Mouse (Mus musculus): ENCODE data around the gene Ikbkg.
"Not testable (repeated sequence)": the region's sequence is repeated elsewhere in the genome, so short reads cannot be mapped to it uniquely, and the experiment has no call there.

Ikbkg gene

GRCm38 (mm10) chrX:74451157-74451912 lies 58.2 kb downstream of the Ikbkg start:
- no peak for DNase-seq (ENCODE audit: low read depth)

GRCm38 (mm10) chrX:74452773-74453172 lies 59.7 kb downstream of the Ikbkg start:
- DNase-seq (ENCODE audit: low read depth), result peak; percentile 62

GRCm38 (mm10) chrX:74481349-74481885 lies 88.3 kb downstream of the Ikbkg start, which contains the start of gene Gm6880:
Gene Gm6880, minus strand, starts transcription at chrX:74481399.
- not testable (repeated sequence) for DNase-seq (ENCODE audit: low read depth)

DNA sequence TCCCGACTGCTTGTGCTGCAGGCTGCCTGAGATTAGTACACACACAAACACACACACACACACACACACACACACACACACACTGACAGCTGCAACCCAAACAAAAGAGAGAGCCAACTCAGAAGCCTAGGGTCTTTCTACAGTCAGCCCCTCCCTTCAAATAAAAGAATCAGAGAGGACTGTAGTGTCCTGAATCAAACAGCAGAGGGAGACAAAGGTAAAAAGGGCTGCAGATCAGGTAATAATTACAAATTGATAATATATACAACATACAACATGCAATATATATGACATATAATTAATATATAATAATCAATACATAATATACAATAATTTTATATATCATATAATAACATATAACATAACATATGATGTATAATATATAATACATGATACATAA lies 104.0 kb downstream of the Ikbkg start:
- DNase-seq (ENCODE audit: low read depth), result peak; percentile 0

Data from induced T-regulatory cell, adult 2 months (primary cell).